Mouse (Mus musculus) C2C12 (cell line): ENCODE data around the gene Myh9.
A peak's percentile ranks its signal among the peaks of the same experiment; 100 is the strongest.

Experiments
- CTCF ChIP-seq: IDR thresholded peaks from one replicate; pipeline ENCODE4 v1.5.1; 2011; ENCODE audit not compliant: control insufficient read depth, insufficient read depth, insufficient read length
- FOSL1 ChIP-seq: IDR thresholded peaks from one replicate; pipeline ENCODE4 v1.8.0; 2011; ENCODE audit warnings: mild to moderate bottlenecking, low read length; ENCODE audit not compliant: poor library complexity, insufficient read depth, severe bottlenecking
- MAX ChIP-seq: IDR thresholded peaks from one replicate; pipeline ENCODE4 v1.6.1; 2011; ENCODE audit warnings: mild to moderate bottlenecking, control low read depth
- MYOD1 ChIP-seq: IDR thresholded peaks from one replicate; pipeline ENCODE4 v1.6.1; 2011; ENCODE audit warnings: low read depth; ENCODE audit not compliant: control insufficient read depth, insufficient read length
- MYOG ChIP-seq: IDR thresholded peaks from one replicate; pipeline ENCODE4 v1.6.1; 2011; ENCODE audit not compliant: control insufficient read depth, insufficient read length; ENCODE audit errors: extremely low read depth
- USF1 ChIP-seq: IDR thresholded peaks from one replicate; pipeline ENCODE4 v1.6.1; 2011; ENCODE audit warnings: low read depth, mild to moderate bottlenecking, control low read depth, moderate library complexity

DNA sequence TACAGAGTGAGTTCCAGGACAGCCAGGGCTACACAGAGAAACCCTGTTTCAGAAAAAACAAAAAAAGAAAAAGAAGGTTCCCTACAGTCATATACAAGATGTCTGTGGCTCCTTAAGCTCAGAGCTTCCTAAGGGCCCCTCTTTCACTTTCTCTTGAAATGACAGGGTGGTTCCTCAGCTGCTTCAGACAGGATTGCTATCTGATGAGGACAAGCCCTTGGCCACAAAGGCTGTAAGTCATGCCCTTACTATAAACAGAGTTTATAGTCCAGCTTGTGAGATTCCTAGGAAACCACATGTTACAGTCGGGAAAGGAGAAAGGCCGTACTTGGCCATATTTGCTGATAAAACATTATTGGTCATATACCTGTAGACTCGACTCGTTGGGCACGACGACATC is 34.0 kb upstream of the Myh9 start:
- no peak for TF ChIP-seq CTCF
- no peak for TF ChIP-seq USF1
- no peak for TF ChIP-seq MYOG
- TF ChIP-seq MAX = peak; percentile 50
- no peak for TF ChIP-seq MYOD1
- TF ChIP-seq FOSL1 = no peak
